Mouse (Mus musculus): Measurements from ENCODE around the gene Ncstn. TPM values are rescaled to one million over a fixed set of nuclear protein-coding genes. Genes with fewer than 3 reads are reported as not detected.

The Ncstn gene
- polyA plus RNA-seq, 1 experiment from 2014 or later, result 110 TPM

GRCm38 (mm10) chr1:172016660-172017516 lies 65.7 kb downstream of the Ncstn start:
- Histone ChIP-seq H3K27ac (ENCODE audit: low read depth, low read length) (peak overlapping the region; percentile 81), H3K9ac (ENCODE audit: low read depth, low read length) (0 out of 2 replicates have a peak overlapping the region, but pooled peaks have one; percentile 24), H3K36me3 (ENCODE audit: control insufficient read depth, insufficient read depth, low read length) (peaks cover 5% of the 10 kb centered on the region; the same call in 1 of the 2 replicates), H3K4me2 (ENCODE audit: low read length) (peak overlapping the region; percentile 13), H3K4me1 (ENCODE audit: control insufficient read depth, insufficient read depth, low read depth, low read length) (peaks cover 77% of the 10 kb centered on the region), H3K27me3 (replicated peaks; ENCODE audit: control insufficient read depth, insufficient read depth, low read length) (no peaks in the 10 kb centered on the region), H3K9me3 (ENCODE audit: control insufficient read depth, low read length) (no peaks in the 10 kb centered on the region), H3K4me3 (ENCODE audit: low read length) (no peak overlapping the region)
- peak; percentile 73 for ATAC-seq
- WGBS, result 9% methylated on average over 6 of the region's 6 CpGs

- ATAC-seq, result no peak
- Histone ChIP-seq H3K9me3 (ENCODE audit: control insufficient read depth, low read length) (no peaks in the 10 kb centered on the region), H3K4me2 (ENCODE audit: low read length) (peak overlapping the region; percentile 13), H3K27me3 (replicated peaks; ENCODE audit: control insufficient read depth, insufficient read depth, low read length) (no peaks in the 10 kb centered on the region), H3K4me3 (ENCODE audit: low read length) (no peak overlapping the region), H3K27ac (ENCODE audit: low read depth, low read length) (peak overlapping the region; percentile 81), H3K9ac (ENCODE audit: low read depth, low read length) (no peak overlapping the region), H3K4me1 (ENCODE audit: control insufficient read depth, insufficient read depth, low read depth, low read length) (peaks cover 74% of the 10 kb centered on the region), H3K36me3 (ENCODE audit: control insufficient read depth, insufficient read depth, low read length) (peaks cover 9% of the 10 kb centered on the region)
- WGBS, result 40% methylated on average over 8 of the region's 8 CpGs
Measured at GRCm38 (mm10) chr1:172016031-172016430, 66.6 kb downstream of the Ncstn start.

Other genes starting within 250 kb of the Ncstn start
- gene Cd84, start 243.1 kb downstream of the Ncstn start, polyA plus RNA-seq (2015; fragmentation: Nextera tagmentation; extraction: Ambion mirVana), result 1.1 and 1.3 TPM in 2 replicates
- not detected in 2 replicates for gene Gm10521, start 187.1 kb downstream of the Ncstn start, polyA plus RNA-seq (2015; fragmentation: Nextera tagmentation; extraction: Ambion mirVana)
- 0.35 TPM in 1 of 2 replicates, not detected in the other for gene Slamf6, start 165.3 kb downstream of the Ncstn start, polyA plus RNA-seq (2015; fragmentation: Nextera tagmentation; extraction: Ambion mirVana)
- gene Vangl2, start 54.4 kb downstream of the Ncstn start, polyA plus RNA-seq (2015; fragmentation: Nextera tagmentation; extraction: Ambion mirVana), result 39.9 and 50.1 TPM in 2 replicates
- 2.6 and 3.2 TPM in 2 replicates for gene Nhlh1, start 25.2 kb downstream of the Ncstn start, polyA plus RNA-seq (2015; fragmentation: Nextera tagmentation; extraction: Ambion mirVana)
- gene Copa, start 266 bp downstream of the Ncstn start, polyA plus RNA-seq (2015; fragmentation: Nextera tagmentation; extraction: Ambion mirVana), result 181 and 214 TPM in 2 replicates
- 169 and 173 TPM in 2 replicates for gene Pex19, start 44.0 kb upstream of the Ncstn start, polyA plus RNA-seq (2015; fragmentation: Nextera tagmentation; extraction: Ambion mirVana)
- gene Dcaf8, start 65.3 kb upstream of the Ncstn start, polyA plus RNA-seq (2015; fragmentation: Nextera tagmentation; extraction: Ambion mirVana), result 86.6 and 91.6 TPM in 2 replicates
- gene Pea15a, start 124.0 kb upstream of the Ncstn start, polyA plus RNA-seq (2015; fragmentation: Nextera tagmentation; extraction: Ambion mirVana), result 538 and 563 TPM in 2 replicates
- 1.5 and 5.5 TPM in 2 replicates for gene Casq1, start 137.1 kb upstream of the Ncstn start, polyA plus RNA-seq (2015; fragmentation: Nextera tagmentation; extraction: Ambion mirVana)
- 0.06 TPM in 1 of 2 replicates, not detected in the other for gene Atp1a4, start 175.6 kb upstream of the Ncstn start, polyA plus RNA-seq (2015; fragmentation: Nextera tagmentation; extraction: Ambion mirVana)
- 84.7 and 88.3 TPM in 2 replicates for gene Igsf8, start 178.8 kb upstream of the Ncstn start, polyA plus RNA-seq (2015; fragmentation: Nextera tagmentation; extraction: Ambion mirVana)
- 96.7 and 102 TPM in 2 replicates for gene Atp1a2, start 215.3 kb upstream of the Ncstn start, polyA plus RNA-seq (2015; fragmentation: Nextera tagmentation; extraction: Ambion mirVana)
- gene Kcnj9, start 246.5 kb upstream of the Ncstn start, polyA plus RNA-seq (2015; fragmentation: Nextera tagmentation; extraction: Ambion mirVana), result 4.9 and 5.6 TPM in 2 replicates

Data from hindbrain, embryonic 16.5 days (tissue).